Mouse (Mus musculus) lung, embryonic 14.5 days (tissue): ENCODE results near the gene Socs2. TPM values are rescaled to one million over a fixed set of nuclear protein-coding genes. Genes with fewer than 3 reads are reported as not detected.

Source experiments
- ATAC-seq: fragments of 200-750 bp; cut with Nextera tagmentation; 2 replicates; pipeline ENCODE4 v1.8.0; 2017; ENCODE audit warnings: mild to moderate bottlenecking, moderate TSS enrichment, moderate library complexity; ENCODE audit not compliant: insufficient read depth
- DNase-seq: peaks from one replicate; pipeline ENCODE4 v3.0.0-alpha.2; 2015
- H3K27ac ChIP-seq: fragments of 300-500 bp; sonication (generic); 2 replicates; pipeline ENCODE4 v1.5.1; 2014; ENCODE audit warnings: low read depth, mild to moderate bottlenecking, moderate library complexity
- H3K27me3 ChIP-seq: fragments of 300-500 bp; sonication (generic); 2 replicates; pipeline ENCODE4 v1.6.1; 2014; ENCODE audit warnings: low read length, control low read depth; ENCODE audit not compliant: insufficient read depth
- H3K36me3 ChIP-seq: fragments of 300-500 bp; sonication (generic); 2 replicates; pipeline ENCODE4 v1.6.1; 2014; ENCODE audit warnings: control low read depth; ENCODE audit not compliant: insufficient read depth
- H3K4me1 ChIP-seq: fragments of 300-500 bp; sonication (generic); 2 replicates; pipeline ENCODE4 v1.6.1; 2014; ENCODE audit warnings: antibody characterized with exemption, control low read depth; ENCODE audit not compliant: insufficient read depth
- H3K4me2 ChIP-seq: fragments of 300-500 bp; sonication (generic); 2 replicates; pipeline ENCODE4 v1.6.1; 2014; ENCODE audit warnings: mild to moderate bottlenecking
- H3K4me3 ChIP-seq: fragments of 300-500 bp; sonication (generic); 2 replicates; pipeline ENCODE4 v1.5.1; 2014; ENCODE audit warnings: low read depth, low read length
- H3K9ac ChIP-seq: fragments of 300-500 bp; sonication (generic); 2 replicates; pipeline ENCODE4 v1.6.1; 2014
- H3K9me3 ChIP-seq: fragments of 300-500 bp; sonication (generic); 2 replicates; pipeline ENCODE4 v1.6.1; 2016; ENCODE audit warnings: low read depth, low read length, control low read depth
- CTCF ChIP-seq: IDR thresholded peaks from 2 replicates; pipeline ENCODE4 v1.5.1; 2016; ENCODE audit warnings: antibody characterized with exemption, low read depth
- WGBS: fragments of 180-500 bp; shearing (Covaris S2); extraction: QIAGEN DNeasy Blood & Tissue Kit; methylation state at CpG from one replicate; pipeline ENCODE4 v1.1.7; 2014; 5-methylcytosine and 5-hydroxymethylcytosine counted together
- polyA plus RNA-seq: library from polyadenylated mRNA; unstranded; fragments of >200 nt; fragmentation: Nextera tagmentation; extraction: Ambion mirVana; gene quantifications from 2 replicates; pipeline ENCODE4 v1.2.1, GENCODE M21; 2014

Gene Socs2
- polyA plus RNA-seq, 1 experiment from 2014 or later = 124 TPM

DNA sequence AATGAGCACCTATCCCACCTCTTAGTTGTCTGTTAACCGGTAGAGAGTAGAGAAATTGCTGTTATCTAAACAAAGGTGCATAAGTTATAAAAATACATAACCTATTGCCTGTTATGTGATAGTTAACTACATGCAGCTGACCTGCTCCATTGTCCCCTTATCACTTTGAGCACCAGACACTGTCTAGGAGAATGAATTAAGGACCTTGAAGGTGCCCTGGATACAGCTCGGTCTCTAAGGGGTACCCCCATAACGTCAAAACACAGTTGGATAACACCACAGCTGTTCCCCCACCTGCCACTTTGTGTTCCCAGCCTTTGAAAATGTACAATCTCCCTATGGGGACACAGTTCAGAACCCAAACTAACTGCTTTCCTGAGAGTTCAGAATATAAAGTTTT is 68.5 kb downstream of the Socs2 start:
- WGBS = 54% methylated on average over 3 of the region's 3 CpGs
- TF ChIP-seq CTCF = no peak
- no peaks in the 10 kb centered on the region for H3K36me3 ChIP-seq

GRCm38 (mm10) chr10:95347776-95348175 is 69.2 kb downstream of the Socs2 start:
- DNase-seq (no peak), ATAC-seq (no peak)
- no peak overlapping the region for H3K9ac ChIP-seq
- H3K4me3 ChIP-seq = no peak overlapping the region
- H3K4me1 ChIP-seq = no peaks in the 10 kb centered on the region
- no peaks in the 10 kb centered on the region for H3K27me3 ChIP-seq
- no peaks in the 10 kb centered on the region for H3K36me3 ChIP-seq
- 71% methylated on average over 3 of the region's 3 CpGs for WGBS
- no peak overlapping the region for H3K4me2 ChIP-seq
- no peaks in the 10 kb centered on the region for H3K9me3 ChIP-seq
- H3K27ac ChIP-seq = no peak overlapping the region
- TF ChIP-seq CTCF = no peak

More for the DNA sequence above, 68.5 kb downstream of the Socs2 start:
- Histone ChIP-seq H3K4me3 (no peak overlapping the region), H3K9me3 (no peaks in the 10 kb centered on the region), H3K4me2 (no peak overlapping the region), H3K9ac (no peak overlapping the region), H3K27ac (no peak overlapping the region), H3K4me1 (no peaks in the 10 kb centered on the region), H3K27me3 (no peaks in the 10 kb centered on the region)
- DNase-seq (no peak), ATAC-seq (no peak)

- WGBS = 77% methylated on average over 10 of the region's 10 CpGs
- Histone ChIP-seq H3K9ac (no peak overlapping the region), H3K4me2 (no peak overlapping the region), H3K4me3 (no peak overlapping the region), H3K27me3 (no peaks in the 10 kb centered on the region), H3K4me1 (no peaks in the 10 kb centered on the region), H3K9me3 (no peaks in the 10 kb centered on the region), H3K36me3 (no peaks in the 10 kb centered on the region), H3K27ac (no peak overlapping the region)
- ATAC-seq (no peak), DNase-seq (no peak)
- TF ChIP-seq CTCF = no peak
These were observed 74.0 kb downstream of the Socs2 start for GRCm38 (mm10) chr10:95342833-95343590.

DNA sequence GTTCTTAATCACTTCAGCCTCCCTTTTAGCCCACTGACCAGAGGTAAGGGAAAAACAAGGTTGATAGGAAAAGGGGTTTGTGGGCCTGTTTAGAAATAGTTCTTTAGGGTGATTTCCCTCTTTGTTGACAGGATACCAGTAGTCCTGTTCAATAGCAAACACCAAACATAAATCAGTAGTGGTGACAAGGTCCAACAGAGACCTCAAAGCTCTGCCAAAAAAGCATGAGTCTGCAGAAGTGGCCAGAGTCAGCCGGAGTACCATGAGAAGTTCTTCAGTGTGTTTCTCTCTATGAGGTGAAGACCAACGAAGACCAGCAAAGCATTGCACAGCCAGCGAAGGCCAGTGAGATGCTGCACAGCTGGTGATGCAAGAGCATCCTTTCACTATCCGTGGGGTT is 76.3 kb downstream of the Socs2 start:
- H3K36me3 ChIP-seq = no peaks in the 10 kb centered on the region
- H3K4me1 ChIP-seq = peaks cover 5% of the 10 kb centered on the region; the same call in 1 of the 2 replicates
- no peak overlapping the region for H3K4me3 ChIP-seq
- no peak for ATAC-seq
- no peak overlapping the region for H3K27ac ChIP-seq
- 80% methylated on average over 4 of the region's 4 CpGs for WGBS
- H3K4me2 ChIP-seq = no peak overlapping the region
- TF ChIP-seq CTCF = no peak
- no peaks in the 10 kb centered on the region for H3K9me3 ChIP-seq
- no peak for DNase-seq
- H3K9ac ChIP-seq = no peak overlapping the region
- H3K27me3 ChIP-seq = no peaks in the 10 kb centered on the region

- Histone ChIP-seq H3K4me3 (no peak overlapping the region), H3K27ac (no peak overlapping the region), H3K36me3 (no peaks in the 10 kb centered on the region), H3K9me3 (no peaks in the 10 kb centered on the region), H3K27me3 (no peaks in the 10 kb centered on the region), H3K4me1 (peaks cover 5% of the 10 kb centered on the region; the same call in 1 of the 2 replicates), H3K4me2 (no peak overlapping the region), H3K9ac (no peak overlapping the region)
- DNase-seq = no peak
- no peak for TF ChIP-seq CTCF
- 69% methylated on average over 5 of the region's 5 CpGs for WGBS
- ATAC-seq = no peak
These were observed 79.4 kb downstream of the Socs2 start for GRCm38 (mm10) chr10:95337589-95337988.

DNA sequence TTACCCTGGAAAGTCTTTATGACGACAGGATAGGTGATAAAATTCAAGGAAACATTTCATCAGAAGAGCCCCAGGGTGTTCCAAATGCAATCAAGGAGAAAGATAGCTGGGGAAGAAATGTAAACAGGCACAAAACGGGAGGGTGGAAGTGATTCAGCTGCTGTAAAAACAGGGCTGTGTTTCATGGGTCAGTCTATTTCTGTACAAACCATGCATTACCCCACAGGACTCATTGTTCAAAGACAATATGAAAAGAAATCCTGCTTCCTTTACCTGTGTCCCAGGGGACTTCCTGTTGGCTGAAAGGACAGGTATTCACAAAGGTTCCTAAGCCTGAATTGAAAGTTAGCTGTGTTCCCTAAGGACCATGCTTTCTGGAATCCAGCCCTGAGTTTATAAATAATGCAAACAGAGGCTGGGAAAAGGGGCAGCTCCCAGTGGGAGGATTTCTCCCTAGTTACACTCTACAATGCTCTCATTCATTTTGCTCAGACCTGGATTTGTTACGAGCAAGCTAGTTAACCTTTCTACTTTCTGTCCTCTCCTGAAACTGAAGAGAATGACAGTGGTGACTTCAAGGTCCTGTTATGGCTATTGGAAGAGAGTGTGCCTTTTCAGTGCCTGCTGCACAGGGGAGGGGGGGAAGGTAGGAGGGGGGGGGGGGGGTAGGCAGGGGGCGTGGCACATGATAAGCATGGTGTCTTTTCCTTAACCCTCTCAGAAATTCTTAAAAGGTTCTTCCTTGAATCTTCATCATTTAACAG is 80.0 kb downstream of the Socs2 start:
- WGBS = 20% methylated on average over 4 of the region's 4 CpGs
- TF ChIP-seq CTCF = no peak
- H3K4me3 ChIP-seq = no peak overlapping the region
- ATAC-seq (no peak), DNase-seq (peak; percentile 41)
- peaks cover 5% of the 10 kb centered on the region; the same call in 1 of the 2 replicates for H3K4me1 ChIP-seq
- H3K4me2 ChIP-seq = no peak overlapping the region
- H3K36me3 ChIP-seq = no peaks in the 10 kb centered on the region
- H3K9me3 ChIP-seq = no peaks in the 10 kb centered on the region
- no peak overlapping the region for H3K27ac ChIP-seq
- H3K27me3 ChIP-seq = no peaks in the 10 kb centered on the region
- no peak overlapping the region for H3K9ac ChIP-seq

Other genes with a start within 250 kb of the Socs2 start
- gene Cradd, start 93.0 kb downstream of the Socs2 start, polyA plus RNA-seq = 15.6 TPM in 2 replicates
- 356 and 358 TPM in 2 replicates for gene Mrpl42, start 84.8 kb upstream of the Socs2 start, polyA plus RNA-seq
- gene Ube2n, start 98.0 kb upstream of the Socs2 start, polyA plus RNA-seq = 420 and 425 TPM in 2 replicates
- gene Nudt4, start 147.0 kb upstream of the Socs2 start, polyA plus RNA-seq = 91.2 and 93.4 TPM in 2 replicates